Mouse (Mus musculus): ENCODE results near the gene Gfod2.

- TF ChIP-seq CTCF (IDR thresholded peaks at IDR 0.05; ENCODE audit: low read depth, low read length) (no peak), POLR2A (IDR thresholded peaks at IDR 0.05; ENCODE audit: extremely low read depth, insufficient read depth, low read length) (no peak)
These were observed 49.8 kb downstream of the Gfod2 start for GRCm38 (mm10) chr8:105708675-105709074.
